Mouse (Mus musculus): ENCODE data around the gene Tnfrsf4. TPM values are rescaled to one million over a fixed set of nuclear protein-coding genes. Genes with fewer than 3 reads are reported as not detected.

Gene Tnfrsf4
- polyA plus RNA-seq, 1 experiment from 2014 or later, result 1.1 TPM

GRCm38 (mm10) chr4:155991908-155992230, 21.8 kb upstream of the Tnfrsf4 start:
- Histone ChIP-seq H3K9ac (ENCODE audit: low read length) (peak overlapping the region; percentile 79), H3K36me3 (ENCODE audit: control insufficient read depth, insufficient read depth, low read length) (peaks cover 2% of the 10 kb centered on the region), H3K4me2 (peak overlapping the region; percentile 95), H3K4me3 (ENCODE audit: low read depth, low read length) (peak overlapping the region; percentile 90), H3K9me3 (ENCODE audit: control insufficient read depth, low read length) (no peaks in the 10 kb centered on the region), H3K4me1 (ENCODE audit: control insufficient read depth, insufficient read depth, low read length) (peaks cover 22% of the 10 kb centered on the region), H3K27me3 (ENCODE audit: control insufficient read depth, insufficient read depth, low read length) (no peaks in the 10 kb centered on the region), H3K27ac (ENCODE audit: low read depth, low read length) (peak overlapping the region; percentile 82)
- DNase-seq (ENCODE audit: low spot score, missing footprints) (no peak), ATAC-seq (ENCODE audit: low FRiP score) (peak; percentile 18)
- 27% methylated on average over 37 of the region's 37 CpGs for WGBS

GRCm38 (mm10) chr4:155992241-155992905, 21.3 kb upstream of the Tnfrsf4 start, which contains the start of the genes B3galt6 and Sdf4:
Gene B3galt6, minus strand, starts transcription at chr4:155992649.
Gene Sdf4, plus strand, starts transcription at chr4:155992872.
- Histone ChIP-seq H3K9ac (ENCODE audit: low read length) (peak within 1 kb of the TSS; percentile 90), H3K9me3 (ENCODE audit: control insufficient read depth, low read length) (no peaks in the 10 kb centered on the region), H3K4me2 (peak within 1 kb of the TSS; percentile 95), H3K4me1 (ENCODE audit: control insufficient read depth, insufficient read depth, low read length) (peaks cover 22% of the 10 kb centered on the region), H3K27me3 (ENCODE audit: control insufficient read depth, insufficient read depth, low read length) (no peaks in the 10 kb centered on the region), H3K36me3 (ENCODE audit: control insufficient read depth, insufficient read depth, low read length) (peaks cover 2% of the 10 kb centered on the region), H3K4me3 (ENCODE audit: low read depth, low read length) (peak within 1 kb of the TSS; percentile 90), H3K27ac (ENCODE audit: low read depth, low read length) (peak within 1 kb of the TSS; percentile 83)
- ATAC-seq (ENCODE audit: low FRiP score), result peak; percentile 87
- DNase-seq (ENCODE audit: low spot score, missing footprints), result peak; percentile 98
- under 1% methylated on average over 94 of the region's 99 CpGs for WGBS

GRCm38 (mm10) chr4:155992906-155993547, 20.6 kb upstream of the Tnfrsf4 start:
- Histone ChIP-seq H3K4me1 (ENCODE audit: control insufficient read depth, insufficient read depth, low read length) (peaks cover 22% of the 10 kb centered on the region), H3K9me3 (ENCODE audit: control insufficient read depth, low read length) (no peaks in the 10 kb centered on the region), H3K4me2 (peak overlapping the region; percentile 74), H3K27me3 (ENCODE audit: control insufficient read depth, insufficient read depth, low read length) (no peaks in the 10 kb centered on the region), H3K27ac (ENCODE audit: low read depth, low read length) (peak overlapping the region; percentile 83), H3K36me3 (ENCODE audit: control insufficient read depth, insufficient read depth, low read length) (peaks cover 6% of the 10 kb centered on the region), H3K4me3 (ENCODE audit: low read depth, low read length) (peak overlapping the region; percentile 90), H3K9ac (ENCODE audit: low read length) (peak overlapping the region; percentile 90)
- ATAC-seq (ENCODE audit: low FRiP score) (peak; percentile 87), DNase-seq (ENCODE audit: low spot score, missing footprints) (peak; percentile 100)
- under 1% methylated on average over 70 of the region's 70 CpGs for WGBS

GRCm38 (mm10) chr4:155993606-155994005, 20.0 kb upstream of the Tnfrsf4 start:
- Histone ChIP-seq H3K36me3 (ENCODE audit: control insufficient read depth, insufficient read depth, low read length) (peaks cover 6% of the 10 kb centered on the region), H3K9ac (ENCODE audit: low read length) (peak overlapping the region; percentile 90), H3K4me2 (peak overlapping the region; percentile 74), H3K27me3 (ENCODE audit: control insufficient read depth, insufficient read depth, low read length) (no peaks in the 10 kb centered on the region), H3K4me1 (ENCODE audit: control insufficient read depth, insufficient read depth, low read length) (peaks cover 22% of the 10 kb centered on the region), H3K4me3 (ENCODE audit: low read depth, low read length) (peak overlapping the region; percentile 90), H3K9me3 (ENCODE audit: control insufficient read depth, low read length) (no peaks in the 10 kb centered on the region), H3K27ac (ENCODE audit: low read depth, low read length) (peak overlapping the region; percentile 83; the same call in 1 of the 2 replicates)
- DNase-seq (ENCODE audit: low spot score, missing footprints) (no peak), ATAC-seq (ENCODE audit: low FRiP score) (no peak)
- WGBS, result 5% methylated on average over 15 of the region's 15 CpGs

GRCm38 (mm10) chr4:156004109-156004508, 9.5 kb upstream of the Tnfrsf4 start:
- ATAC-seq (ENCODE audit: low FRiP score) (no peak), DNase-seq (ENCODE audit: low spot score, missing footprints) (no peak)
- no peak overlapping the region for H3K4me2 ChIP-seq
- H3K4me3 ChIP-seq (ENCODE audit: low read depth, low read length), result no peak overlapping the region
- no peaks in the 10 kb centered on the region for H3K9me3 ChIP-seq (ENCODE audit: control insufficient read depth, low read length)
- 91% methylated on average over 3 of the region's 3 CpGs for WGBS
- H3K4me1 ChIP-seq (ENCODE audit: control insufficient read depth, insufficient read depth, low read length), result no peaks in the 10 kb centered on the region
- no peak overlapping the region for H3K27ac ChIP-seq (ENCODE audit: low read depth, low read length)
- H3K9ac ChIP-seq (ENCODE audit: low read length), result no peak overlapping the region
- peaks cover 42% of the 10 kb centered on the region for H3K36me3 ChIP-seq (ENCODE audit: control insufficient read depth, insufficient read depth, low read length)
- no peaks in the 10 kb centered on the region for H3K27me3 ChIP-seq (ENCODE audit: control insufficient read depth, insufficient read depth, low read length)

- H3K4me3 ChIP-seq (ENCODE audit: low read depth, low read length), result no peak overlapping the region
- H3K9me3 ChIP-seq (ENCODE audit: control insufficient read depth, low read length), result no peaks in the 10 kb centered on the region
- no peak overlapping the region for H3K4me2 ChIP-seq
- H3K27me3 ChIP-seq (ENCODE audit: control insufficient read depth, insufficient read depth, low read length), result no peaks in the 10 kb centered on the region
- no peak overlapping the region for H3K27ac ChIP-seq (ENCODE audit: low read depth, low read length)
- no peaks in the 10 kb centered on the region for H3K4me1 ChIP-seq (ENCODE audit: control insufficient read depth, insufficient read depth, low read length)
- ATAC-seq (ENCODE audit: low FRiP score) (no peak), DNase-seq (ENCODE audit: low spot score, missing footprints) (no peak)
- H3K9ac ChIP-seq (ENCODE audit: low read length), result no peak overlapping the region
- WGBS, result 95% methylated on average over 4 of the region's 4 CpGs
- peaks cover 33% of the 10 kb centered on the region for H3K36me3 ChIP-seq (ENCODE audit: control insufficient read depth, insufficient read depth, low read length)
Measured at GRCm38 (mm10) chr4:156008369-156008768, 5.3 kb upstream of the Tnfrsf4 start.

- 99% methylated on average over 2 of the region's 2 CpGs for WGBS
- DNase-seq (ENCODE audit: low spot score, missing footprints) (no peak), ATAC-seq (ENCODE audit: low FRiP score) (no peak)
- Histone ChIP-seq H3K36me3 (ENCODE audit: control insufficient read depth, insufficient read depth, low read length) (peaks cover 12% of the 10 kb centered on the region; the same call in 1 of the 2 replicates), H3K4me2 (no peak overlapping the region), H3K9me3 (ENCODE audit: control insufficient read depth, low read length) (no peaks in the 10 kb centered on the region), H3K4me3 (ENCODE audit: low read depth, low read length) (no peak overlapping the region), H3K27ac (ENCODE audit: low read depth, low read length) (no peak overlapping the region), H3K9ac (ENCODE audit: low read length) (no peak overlapping the region), H3K27me3 (ENCODE audit: control insufficient read depth, insufficient read depth, low read length) (no peaks in the 10 kb centered on the region), H3K4me1 (ENCODE audit: control insufficient read depth, insufficient read depth, low read length) (no peaks in the 10 kb centered on the region)
Measured at GRCm38 (mm10) chr4:156014436-156014835, 793 bp downstream of the Tnfrsf4 start.

GRCm38 (mm10) chr4:156019771-156020170, 6.1 kb downstream of the Tnfrsf4 start:
- H3K4me1 ChIP-seq (ENCODE audit: control insufficient read depth, insufficient read depth, low read length), result no peaks in the 10 kb centered on the region
- DNase-seq (ENCODE audit: low spot score, missing footprints) (no peak), ATAC-seq (ENCODE audit: low FRiP score) (no peak)
- H3K4me3 ChIP-seq (ENCODE audit: low read depth, low read length), result no peak overlapping the region
- WGBS, result 89% methylated on average over 12 of the region's 12 CpGs
- H3K4me2 ChIP-seq, result no peak overlapping the region
- H3K9ac ChIP-seq (ENCODE audit: low read length), result no peak overlapping the region
- no peaks in the 10 kb centered on the region for H3K9me3 ChIP-seq (ENCODE audit: control insufficient read depth, low read length)
- H3K27ac ChIP-seq (ENCODE audit: low read depth, low read length), result no peak overlapping the region
- H3K27me3 ChIP-seq (ENCODE audit: control insufficient read depth, insufficient read depth, low read length), result no peaks in the 10 kb centered on the region
- no peaks in the 10 kb centered on the region for H3K36me3 ChIP-seq (ENCODE audit: control insufficient read depth, insufficient read depth, low read length)

GRCm38 (mm10) chr4:156021381-156021780, 7.7 kb downstream of the Tnfrsf4 start:
- Histone ChIP-seq H3K4me2 (no peak overlapping the region), H3K27ac (ENCODE audit: low read depth, low read length) (no peak overlapping the region), H3K4me1 (ENCODE audit: control insufficient read depth, insufficient read depth, low read length) (no peaks in the 10 kb centered on the region), H3K27me3 (ENCODE audit: control insufficient read depth, insufficient read depth, low read length) (no peaks in the 10 kb centered on the region), H3K9ac (ENCODE audit: low read length) (no peak overlapping the region), H3K9me3 (ENCODE audit: control insufficient read depth, low read length) (no peaks in the 10 kb centered on the region), H3K4me3 (ENCODE audit: low read depth, low read length) (no peak overlapping the region), H3K36me3 (ENCODE audit: control insufficient read depth, insufficient read depth, low read length) (no peaks in the 10 kb centered on the region)
- DNase-seq (ENCODE audit: low spot score, missing footprints) (no peak), ATAC-seq (ENCODE audit: low FRiP score) (no peak)
- WGBS, result 84% methylated on average over 3 of the region's 3 CpGs
